Mouse (Mus musculus): ENCODE measurements around the gene Fam162a. TPM values are rescaled to one million over a fixed set of nuclear protein-coding genes. Genes with fewer than 3 reads are reported as not detected.

Gene Fam162a
- polyA plus RNA-seq, 1 experiment from 2014 or later: 351 TPM

Other genes with a start within 250 kb of the Fam162a start
- gene Parp14, start 200.1 kb downstream of the Fam162a start, polyA plus RNA-seq (2016; fragmentation: Nextera tagmentation; extraction: Ambion mirVana): 0.26 and 0.43 TPM in 2 replicates
- 2.1 and 2.5 TPM in 2 replicates for gene Parp9, start 133.1 kb downstream of the Fam162a start, polyA plus RNA-seq (2016; fragmentation: Nextera tagmentation; extraction: Ambion mirVana)
- 2.3 and 2.8 TPM in 2 replicates for gene Dtx3l, start 132.4 kb downstream of the Fam162a start, polyA plus RNA-seq (2016; fragmentation: Nextera tagmentation; extraction: Ambion mirVana)
- gene Kpna1, start 92.8 kb downstream of the Fam162a start, polyA plus RNA-seq (2016; fragmentation: Nextera tagmentation; extraction: Ambion mirVana): 66.8 and 69.4 TPM in 2 replicates
- 7.8 and 8.7 TPM in 2 replicates for gene Wdr5b, start 30.4 kb downstream of the Fam162a start, polyA plus RNA-seq (2016; fragmentation: Nextera tagmentation; extraction: Ambion mirVana)
- 92.9 and 106 TPM in 2 replicates for gene Ccdc58, start 91 bp upstream of the Fam162a start, polyA plus RNA-seq (2016; fragmentation: Nextera tagmentation; extraction: Ambion mirVana)
- 0.06 and 0.09 TPM in 2 replicates for gene Csta1, start 59.6 kb upstream of the Fam162a start, polyA plus RNA-seq (2016; fragmentation: Nextera tagmentation; extraction: Ambion mirVana)
- not detected in 2 replicates for gene Stfa2l1, start 85.2 kb upstream of the Fam162a start, polyA plus RNA-seq (2016; fragmentation: Nextera tagmentation; extraction: Ambion mirVana)
- not detected in 2 replicates for gene Gm5483, start 112.6 kb upstream of the Fam162a start, polyA plus RNA-seq (2016; fragmentation: Nextera tagmentation; extraction: Ambion mirVana)
- not detected in 2 replicates for gene Gm5416, start 138.8 kb upstream of the Fam162a start, polyA plus RNA-seq (2016; fragmentation: Nextera tagmentation; extraction: Ambion mirVana)
- gene 2010005H15Rik, start 149.9 kb upstream of the Fam162a start, polyA plus RNA-seq (2016; fragmentation: Nextera tagmentation; extraction: Ambion mirVana): not detected in 2 replicates
- gene Stfa1, start 205.4 kb upstream of the Fam162a start, polyA plus RNA-seq (2016; fragmentation: Nextera tagmentation; extraction: Ambion mirVana): 0.34 and 0.47 TPM in 2 replicates

Data from embryonic facial prominence, embryonic 10.5 days (tissue).